Mouse (Mus musculus) 3T3-L1 (cell line): ENCODE measurements around the gene Sestd1.

Experiments
- DNase-seq: peaks from one replicate; pipeline ENCODE4 v3.0.0-alpha.2; 2015; ENCODE audit warnings: low read depth, low spot score

Sestd1 gene

GRCm38 (mm10) chr2:77220960-77221359, 59.4 kb downstream of the Sestd1 start:
- DNase-seq, result no peak

- no peak for DNase-seq
Observed at GRCm38 (mm10) chr2:77212885-77213284, 67.5 kb downstream of the Sestd1 start.

GRCm38 (mm10) chr2:77206951-77207350, 73.4 kb downstream of the Sestd1 start:
- DNase-seq, result no peak

- peak; percentile 68 for DNase-seq
Observed at GRCm38 (mm10) chr2:77203916-77204315, 76.5 kb downstream of the Sestd1 start.

GRCm38 (mm10) chr2:77201900-77202299, 78.5 kb downstream of the Sestd1 start:
- peak; percentile 37 for DNase-seq

GRCm38 (mm10) chr2:77200958-77201614, 79.3 kb downstream of the Sestd1 start:
- DNase-seq, result peak; percentile 77

- DNase-seq, result no peak
Observed at GRCm38 (mm10) chr2:77200379-77200778, 80.0 kb downstream of the Sestd1 start.

GRCm38 (mm10) chr2:77198246-77198645, 82.1 kb downstream of the Sestd1 start:
- no peak for DNase-seq

- DNase-seq, result no peak
Observed at GRCm38 (mm10) chr2:77196819-77197218, 83.6 kb downstream of the Sestd1 start.

GRCm38 (mm10) chr2:77195056-77195455, 85.3 kb downstream of the Sestd1 start:
- no peak for DNase-seq

- no peak for DNase-seq
Observed at GRCm38 (mm10) chr2:77191811-77192210, 88.6 kb downstream of the Sestd1 start.

- no peak for DNase-seq
Observed at GRCm38 (mm10) chr2:77190891-77191290, 89.5 kb downstream of the Sestd1 start.

- no peak for DNase-seq
Observed at GRCm38 (mm10) chr2:77190301-77190700, 90.1 kb downstream of the Sestd1 start.

- no peak for DNase-seq
Observed at GRCm38 (mm10) chr2:77189671-77190070, 90.7 kb downstream of the Sestd1 start.

GRCm38 (mm10) chr2:77187501-77187900, 92.9 kb downstream of the Sestd1 start:
- no peak for DNase-seq

GRCm38 (mm10) chr2:77186912-77187311, 93.5 kb downstream of the Sestd1 start:
- no peak for DNase-seq

GRCm38 (mm10) chr2:77184049-77184571, 96.3 kb downstream of the Sestd1 start:
- DNase-seq, result no peak

GRCm38 (mm10) chr2:77183646-77184045, 96.7 kb downstream of the Sestd1 start:
- no peak for DNase-seq

- no peak for DNase-seq
Observed at GRCm38 (mm10) chr2:77182996-77183380, 97.4 kb downstream of the Sestd1 start.

GRCm38 (mm10) chr2:77182271-77182995, 98.0 kb downstream of the Sestd1 start:
- DNase-seq, result no peak

GRCm38 (mm10) chr2:77177472-77177871, 102.9 kb downstream of the Sestd1 start:
- no peak for DNase-seq

GRCm38 (mm10) chr2:77176413-77176812, 104.0 kb downstream of the Sestd1 start:
- no peak for DNase-seq

GRCm38 (mm10) chr2:77175411-77175810, 105.0 kb downstream of the Sestd1 start:
- no peak for DNase-seq
